Mouse (Mus musculus) heart, adult 2 months (tissue): ENCODE data around the gene Ccl17.

Experiments
- CTCF ChIP-seq: fragments of 200-600 bp; IDR thresholded peaks from 2 replicates; pipeline ENCODE4 v1.8.1; 2022; ENCODE audit warnings: antibody characterized with exemption, mild to moderate bottlenecking, moderate library complexity
- POLR2A ChIP-seq: fragments of 200-500 bp; IDR thresholded peaks from 2 replicates; pipeline ENCODE4 v1.6.1; 2011; ENCODE audit warnings: mild to moderate bottlenecking, low read depth, low read length, control low read depth; ENCODE audit not compliant: insufficient read depth

GRCm38 (mm10) chr8:94781838-94782235 lies 28.4 kb upstream of the Ccl17 start:
- no peak for TF ChIP-seq POLR2A
- TF ChIP-seq CTCF, result no peak
